Mouse (Mus musculus) liver, embryonic 14.5 days (tissue): Measurements from ENCODE around the gene Fgf18. TPM values are rescaled to one million over a fixed set of nuclear protein-coding genes. Genes with fewer than 3 reads are reported as not detected.

Experiments
- ATAC-seq: fragments of 200-750 bp; cut with Nextera tagmentation; 2 replicates; pipeline ENCODE4 v1.8.0; 2017; ENCODE audit warnings: moderate number of reproducible peaks, mild to moderate bottlenecking, moderate library complexity; ENCODE audit not compliant: insufficient read depth
- DNase-seq, 3 experiments: peaks; one replicate each; pipeline ENCODE4 v3.0.0-alpha.2; 2012 to 2013; ENCODE audit warnings: low read depth in 3 of 3, low spot score in 3 of 3
- H3K27ac ChIP-seq: fragments of 300-500 bp; sonication (generic); 2 replicates; pipeline ENCODE4 v1.5.1; 2014; ENCODE audit warnings: moderate library complexity, mild to moderate bottlenecking, control low read depth, inconsistent platforms
- H3K27me3 ChIP-seq: fragments of 300-500 bp; sonication (generic); 2 replicates; pipeline ENCODE4 v1.6.1; 2014; ENCODE audit warnings: mild to moderate bottlenecking, low read length, moderate library complexity; ENCODE audit not compliant: control insufficient read depth, insufficient read depth
- H3K36me3 ChIP-seq: fragments of 300-500 bp; sonication (generic); replicated peaks from 2 replicates; pipeline ENCODE4 v1.6.1; 2014; ENCODE audit warnings: low read depth; ENCODE audit not compliant: control insufficient read depth, insufficient read depth
- H3K4me1 ChIP-seq, 2 experiments: fragments of 200-500 bp in 1 of 2; fragments of 300-500 bp in 1 of 2; sonication (generic) in 1 of 2; replicated peaks; 2 replicates each; pipeline ENCODE4 v1.6.1; 2012 to 2014; ENCODE audit warnings: antibody characterized with exemption in 1 of 2, inconsistent platforms in 1 of 2, low read length in 1 of 2; ENCODE audit not compliant: control insufficient read depth in 2 of 2, insufficient read depth in 2 of 2
- H3K4me2 ChIP-seq: fragments of 300-500 bp; sonication (generic); 2 replicates; pipeline ENCODE4 v1.6.1; 2014; ENCODE audit warnings: low read depth, mild to moderate bottlenecking, control low read depth, moderate library complexity
- H3K4me3 ChIP-seq, 2 experiments: fragments of 200-500 bp in 1 of 2; fragments of 300-500 bp in 1 of 2; sonication (generic) in 1 of 2; 2 replicates each; pipeline ENCODE4 v1.5.1; 2012 to 2014; ENCODE audit warnings: low read depth in 2 of 2, low read length in 2 of 2, mild to moderate bottlenecking in 2 of 2, control low read depth in 1 of 2, inconsistent platforms in 1 of 2, moderate library complexity in 1 of 2; ENCODE audit not compliant: insufficient read depth in 1 of 2
- H3K9ac ChIP-seq: fragments of 300-500 bp; sonication (generic); replicated peaks from 2 replicates; pipeline ENCODE4 v1.6.1; 2014; ENCODE audit warnings: mild to moderate bottlenecking, control low read depth, moderate library complexity
- H3K9me3 ChIP-seq: fragments of 300-500 bp; sonication (generic); 2 replicates; pipeline ENCODE4 v1.6.1; 2016; ENCODE audit warnings: low read length, mixed read lengths; ENCODE audit not compliant: control insufficient read depth
- CTCF ChIP-seq: IDR thresholded peaks from 2 replicates; pipeline ENCODE4 v1.5.1; 2016; ENCODE audit warnings: antibody characterized with exemption, low read depth, control low read depth
- EP300 ChIP-seq: IDR thresholded peaks from 2 replicates; pipeline ENCODE4 v1.6.1; 2016; ENCODE audit warnings: antibody characterized with exemption, low read depth
- WGBS: fragments of 180-500 bp; shearing (Covaris S2); extraction: QIAGEN DNeasy Blood & Tissue Kit; methylation state at CpG from one replicate; pipeline ENCODE4 v1.1.7; 2014; ENCODE audit not compliant: insufficient replicate concordance; 5-methylcytosine and 5-hydroxymethylcytosine counted together
- polyA plus RNA-seq, 2 experiments: library from polyadenylated mRNA; depleted of rRNA in 1 of 2; stranded (reverse) in 1 of 2; unstranded in 1 of 2; fragments of >200 nt; fragmentation: Nextera tagmentation in 1 of 2; extraction: Ambion mirVana in 1 of 2; gene quantifications; 2 replicates each; pipeline versions ENCODE4 v1.2.1 to v1.2.3; 2012 to 2014

The Fgf18 gene
- polyA plus RNA-seq, 2 experiments, result 0.12 to 0.27 TPM

DNA sequence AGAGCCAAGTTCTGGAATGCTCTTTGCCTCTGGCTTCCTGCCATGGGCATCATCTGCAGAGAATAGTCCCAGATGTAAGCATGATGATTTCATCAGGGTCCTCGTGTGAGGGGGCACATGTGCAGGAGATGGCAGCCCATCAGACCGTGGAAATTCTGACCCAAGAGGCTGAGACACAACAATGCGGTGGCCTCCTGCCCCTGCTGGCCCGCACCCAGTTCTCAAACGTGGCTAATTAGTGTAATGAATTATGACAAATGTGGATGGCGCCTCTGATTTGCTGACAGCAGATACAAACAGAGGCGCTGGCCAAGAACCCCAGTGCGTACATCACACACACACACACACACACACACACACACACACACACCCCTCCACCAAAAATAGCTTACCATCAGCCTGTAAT lies 42.3 kb downstream of the Fgf18 start:
- ATAC-seq (no peak), DNase-seq (no peak)
- H3K9ac ChIP-seq, result no peak overlapping the region
- 63% methylated on average over 8 of the region's 8 CpGs for WGBS
- no peaks in the 10 kb centered on the region for H3K27me3 ChIP-seq
- no peaks in the 10 kb centered on the region for H3K9me3 ChIP-seq
- peaks cover 0 to 2% of the 10 kb centered on the region in 2 experiments; a peak in 1 of 4 replicates for H3K4me1 ChIP-seq
- H3K4me3 ChIP-seq, result no peak overlapping the region
- H3K27ac ChIP-seq, result no peak overlapping the region
- no peak overlapping the region for H3K4me2 ChIP-seq
- no peaks in the 10 kb centered on the region for H3K36me3 ChIP-seq
- TF ChIP-seq CTCF, result no peak
- TF ChIP-seq EP300, result no peak

GRCm38 (mm10) chr11:33103291-33103943 lies 43.8 kb downstream of the Fgf18 start:
- Histone ChIP-seq H3K4me3 (no peak overlapping the region), H3K36me3 (no peaks in the 10 kb centered on the region), H3K9ac (no peak overlapping the region), H3K4me1 (peaks cover 0 to 2% of the 10 kb centered on the region in 2 experiments; a peak in 1 of 4 replicates), H3K4me2 (no peak overlapping the region), H3K27me3 (no peaks in the 10 kb centered on the region), H3K27ac (no peak overlapping the region), H3K9me3 (no peaks in the 10 kb centered on the region)
- ATAC-seq (no peak), DNase-seq (no peak)
- WGBS, result 61% methylated on average over 13 of the region's 13 CpGs
- TF ChIP-seq CTCF (no peak), EP300 (no peak)

DNA sequence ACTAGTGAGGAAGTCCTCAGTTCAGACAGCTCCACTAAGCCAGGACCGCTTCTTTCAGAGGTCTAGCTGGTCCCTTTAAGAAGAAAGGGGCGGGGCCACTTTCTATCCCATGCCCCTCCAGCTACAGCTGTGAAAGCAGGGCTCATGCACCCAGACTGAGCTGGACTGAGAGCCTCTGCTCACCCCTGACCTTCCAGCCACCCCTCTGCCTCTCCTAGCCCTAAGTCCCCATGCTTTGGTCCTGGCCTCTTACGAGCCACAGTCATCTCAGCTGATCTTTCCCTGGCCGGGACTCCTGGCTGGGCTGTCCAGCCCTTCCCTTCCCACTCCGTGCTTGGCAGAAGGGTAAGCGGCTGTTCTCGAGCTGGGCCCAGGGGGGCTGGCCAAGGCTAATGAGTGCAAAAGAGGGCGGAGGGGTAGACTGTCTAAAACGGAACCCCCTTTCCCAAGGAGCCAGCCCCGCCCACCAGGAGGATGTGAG lies 47.1 kb downstream of the Fgf18 start:
- Histone ChIP-seq H3K4me2 (no peak overlapping the region), H3K4me3 (no peak overlapping the region), H3K27me3 (no peaks in the 10 kb centered on the region), H3K9me3 (no peaks in the 10 kb centered on the region), H3K4me1 (peaks cover 0 to 2% of the 10 kb centered on the region in 2 experiments; a peak in 1 of 4 replicates), H3K27ac (no peak overlapping the region), H3K36me3 (no peaks in the 10 kb centered on the region), H3K9ac (no peak overlapping the region)
- TF ChIP-seq CTCF, result no peak
- no peak for TF ChIP-seq EP300
- DNase-seq (no peak), ATAC-seq (no peak)
- 25% methylated on average over 10 of the region's 10 CpGs for WGBS

- Histone ChIP-seq H3K36me3 (no peaks in the 10 kb centered on the region), H3K4me1 (peaks cover 0 to 2% of the 10 kb centered on the region in 2 experiments; a peak in 1 of 4 replicates), H3K4me2 (no peak overlapping the region), H3K4me3 (no peak overlapping the region), H3K9ac (no peak overlapping the region), H3K27ac (no peak overlapping the region), H3K9me3 (no peaks in the 10 kb centered on the region), H3K27me3 (no peaks in the 10 kb centered on the region)
- WGBS, result 68% methylated on average over 4 of the region's 4 CpGs
- no peak for DNase-seq
- ATAC-seq, result no peak
- no peak for TF ChIP-seq EP300
- TF ChIP-seq CTCF, result no peak
These were observed 47.8 kb downstream of the Fgf18 start for GRCm38 (mm10) chr11:33099425-33099824.

GRCm38 (mm10) chr11:33098446-33098845 lies 48.8 kb downstream of the Fgf18 start:
- Histone ChIP-seq H3K4me1 (peaks cover 0 to 2% of the 10 kb centered on the region in 2 experiments; a peak in 1 of 4 replicates), H3K9me3 (no peaks in the 10 kb centered on the region), H3K27me3 (no peaks in the 10 kb centered on the region), H3K36me3 (no peaks in the 10 kb centered on the region), H3K4me2 (no peak overlapping the region), H3K27ac (no peak overlapping the region), H3K9ac (no peak overlapping the region), H3K4me3 (no peak overlapping the region)
- no peak for DNase-seq
- no peak for ATAC-seq
- WGBS, result 71% methylated on average over 12 of the region's 12 CpGs
- no peak for TF ChIP-seq CTCF
- TF ChIP-seq EP300, result no peak
